Mouse (Mus musculus): ENCODE results near the gene Lrat. TPM values are rescaled to one million over a fixed set of nuclear protein-coding genes. Genes with fewer than 3 reads are reported as not detected.

Gene Lrat
- polyA plus RNA-seq, 1 experiment from 2014 or later, result 0.05 TPM

Other genes with a start within 250 kb of the Lrat start
- 1.00 and 1.7 TPM in 2 replicates for gene Rbm46, start 27.5 kb downstream of the Lrat start, polyA plus RNA-seq (2014; fragmentation: Nextera tagmentation; extraction: Ambion mirVana)
- not detected in 2 replicates for gene Fgg, start 103.8 kb upstream of the Lrat start, polyA plus RNA-seq (2014; fragmentation: Nextera tagmentation; extraction: Ambion mirVana)
- 0.09 TPM in 1 of 2 replicates, not detected in the other for gene Fga, start 122.1 kb upstream of the Lrat start, polyA plus RNA-seq (2014; fragmentation: Nextera tagmentation; extraction: Ambion mirVana)
- not detected in 2 replicates for gene Fgb, start 145.9 kb upstream of the Lrat start, polyA plus RNA-seq (2014; fragmentation: Nextera tagmentation; extraction: Ambion mirVana)
- gene Plrg1, start 151.5 kb upstream of the Lrat start, polyA plus RNA-seq (2014; fragmentation: Nextera tagmentation; extraction: Ambion mirVana), result 103 and 119 TPM in 2 replicates
- 1.2 and 1.8 TPM in 2 replicates for gene Dchs2, start 224.0 kb upstream of the Lrat start, polyA plus RNA-seq (2014; fragmentation: Nextera tagmentation; extraction: Ambion mirVana)

Data from midbrain, embryonic 14.5 days (tissue).